Mouse (Mus musculus): ENCODE results near the gene 1700025B11Rik. TPM values are rescaled to one million over a fixed set of nuclear protein-coding genes. Genes with fewer than 3 reads are reported as not detected.

Gene 1700025B11Rik
- polyA plus RNA-seq (2014; fragmentation: Illumina TruSeq; extraction: RNeasy Lipid Tissue Mini Kit (QIAGEN cat#74804); ENCODE audit: insufficient read depth, low read depth, low replicate concordance) = not detected

GRCm38 (mm10) chr15:77561792-77562191 is at the start of gene 1700025B11Rik:
Gene 1700025B11Rik, minus strand, starts transcription at chr15:77561892.

GRCm38 (mm10) chr15:77598958-77599357 is 37.3 kb upstream of the 1700025B11Rik start, which contains the start of gene Gm36245:
Gene Gm36245, plus strand, starts transcription at chr15:77599258.

GRCm38 (mm10) chr15:77595961-77596360 is 34.3 kb upstream of the 1700025B11Rik start, which contains the start of gene Apol10b:
Gene Apol10b, minus strand, starts transcription at chr15:77596125.

GRCm38 (mm10) chr15:77533216-77533615 is 28.5 kb downstream of the 1700025B11Rik start, which contains the start of gene Apol7c:
Gene Apol7c, minus strand, starts transcription at chr15:77533316.

Other genes starting within 250 kb of the 1700025B11Rik start
- gene Apol7a, start 162.8 kb downstream of the 1700025B11Rik start, polyA plus RNA-seq (2014; fragmentation: Illumina TruSeq; extraction: RNeasy Lipid Tissue Mini Kit (QIAGEN cat#74804); ENCODE audit: insufficient read depth, low read depth, low replicate concordance) = 0.37 TPM
- 3.4 TPM for gene Apol9a, start 150.8 kb downstream of the 1700025B11Rik start, polyA plus RNA-seq (2014; fragmentation: Illumina TruSeq; extraction: RNeasy Lipid Tissue Mini Kit (QIAGEN cat#74804); ENCODE audit: insufficient read depth, low read depth, low replicate concordance)
- not detected for gene Apol7b, start 114.4 kb downstream of the 1700025B11Rik start, polyA plus RNA-seq (2014; fragmentation: Illumina TruSeq; extraction: RNeasy Lipid Tissue Mini Kit (QIAGEN cat#74804); ENCODE audit: insufficient read depth, low read depth, low replicate concordance)
- gene Apol10a, start 84.8 kb downstream of the 1700025B11Rik start, polyA plus RNA-seq (2014; fragmentation: Illumina TruSeq; extraction: RNeasy Lipid Tissue Mini Kit (QIAGEN cat#74804); ENCODE audit: insufficient read depth, low read depth, low replicate concordance) = not detected
- not detected for gene Apol11a, start 53.6 kb downstream of the 1700025B11Rik start, polyA plus RNA-seq (2014; fragmentation: Illumina TruSeq; extraction: RNeasy Lipid Tissue Mini Kit (QIAGEN cat#74804); ENCODE audit: insufficient read depth, low read depth, low replicate concordance)
- 1.2 TPM for gene Apol7c, start 28.6 kb downstream of the 1700025B11Rik start, polyA plus RNA-seq (2014; fragmentation: Illumina TruSeq; extraction: RNeasy Lipid Tissue Mini Kit (QIAGEN cat#74804); ENCODE audit: insufficient read depth, low read depth, low replicate concordance)
- 2.4 TPM for gene Apol10b, start 34.2 kb upstream of the 1700025B11Rik start, polyA plus RNA-seq (2014; fragmentation: Illumina TruSeq; extraction: RNeasy Lipid Tissue Mini Kit (QIAGEN cat#74804); ENCODE audit: insufficient read depth, low read depth, low replicate concordance)
- not detected for gene Gm36245, start 37.4 kb upstream of the 1700025B11Rik start, polyA plus RNA-seq (2014; fragmentation: Illumina TruSeq; extraction: RNeasy Lipid Tissue Mini Kit (QIAGEN cat#74804); ENCODE audit: insufficient read depth, low read depth, low replicate concordance)
- not detected for gene Apol11b, start 81.4 kb upstream of the 1700025B11Rik start, polyA plus RNA-seq (2014; fragmentation: Illumina TruSeq; extraction: RNeasy Lipid Tissue Mini Kit (QIAGEN cat#74804); ENCODE audit: insufficient read depth, low read depth, low replicate concordance)
- 1.9 TPM for gene Apol7e, start 137.0 kb upstream of the 1700025B11Rik start, polyA plus RNA-seq (2014; fragmentation: Illumina TruSeq; extraction: RNeasy Lipid Tissue Mini Kit (QIAGEN cat#74804); ENCODE audit: insufficient read depth, low read depth, low replicate concordance)
- gene Apol9b, start 167.1 kb upstream of the 1700025B11Rik start, polyA plus RNA-seq (2014; fragmentation: Illumina TruSeq; extraction: RNeasy Lipid Tissue Mini Kit (QIAGEN cat#74804); ENCODE audit: insufficient read depth, low read depth, low replicate concordance) = 3.7 TPM
- gene Apol8, start 195.1 kb upstream of the 1700025B11Rik start, polyA plus RNA-seq (2014; fragmentation: Illumina TruSeq; extraction: RNeasy Lipid Tissue Mini Kit (QIAGEN cat#74804); ENCODE audit: insufficient read depth, low read depth, low replicate concordance) = not detected

Data from lung, adult 10 weeks (tissue).